Comparison of ENCODE assay signal across 17 mouse cellular contexts in genomic region chr10:117757259-117757658, GRCm38 (mm10).
"Had no signal": no experiment of that assay in that cellular context is flagged by ENCODE, and none has a peak within 500 bp of the region (broad histone marks: within the 10 kb centered on the region; RNA-seq: fewer than 3 reads in every experiment).

No protein-coding gene starts in this region.

- H3K4me1 ChIP-seq: neural tube, embryonic 12.5 days; neural tube, embryonic 13.5 days; neural tube, embryonic 15.5 days; stomach, embryonic 15.5 days had no signal

- H3K27ac ChIP-seq: neural tube, embryonic 12.5 days; neural tube, embryonic 13.5 days; neural tube, embryonic 15.5 days; stomach, embryonic 15.5 days; stomach, postnatal 0 days had no signal

- H3K27me3 ChIP-seq: neural tube, embryonic 12.5 days; neural tube, embryonic 13.5 days; neural tube, embryonic 15.5 days; stomach, embryonic 15.5 days had no signal

- H3K4me2 ChIP-seq: neural tube, embryonic 12.5 days; neural tube, embryonic 13.5 days; neural tube, embryonic 15.5 days; stomach, embryonic 15.5 days had no signal

- H3K9me3 ChIP-seq: neural tube, embryonic 12.5 days; neural tube, embryonic 13.5 days; neural tube, embryonic 15.5 days; stomach, embryonic 15.5 days had no signal

- H3K4me3 ChIP-seq: neural tube, embryonic 12.5 days; neural tube, embryonic 13.5 days; neural tube, embryonic 15.5 days; stomach, embryonic 15.5 days had no signal

- H3K9ac ChIP-seq: neural tube, embryonic 12.5 days; neural tube, embryonic 13.5 days; neural tube, embryonic 15.5 days; stomach, embryonic 15.5 days had no signal

- DNase-seq: retina, postnatal 1 day; right cerebral cortex, adult 18-20 months; right cerebral cortex, postnatal 14 days; right cerebral cortex, postnatal 25 days; right cerebral cortex, postnatal 4 days; spleen, adult 18-20 months; thymus, adult 18-20 months; thymus, adult 2 months; thymus, postnatal 14 days; thymus, postnatal 25 days; thymus, postnatal 36 days; thymus, postnatal 4 days had no signal
